Mouse (Mus musculus) hindbrain, embryonic 13.5 days (tissue): ENCODE data around the gene Vmn1r196. TPM values are rescaled to one million over a fixed set of nuclear protein-coding genes. Genes with fewer than 3 reads are reported as not detected.
"Not testable (repeated sequence)": the region's sequence is repeated elsewhere in the genome, so short reads cannot be mapped to it uniquely, and the experiment has no call there.

ENCODE experiments used
- ATAC-seq: fragments of 200-750 bp; cut with Nextera tagmentation; 2 replicates; pipeline ENCODE4 v1.8.0; 2017; ENCODE audit warnings: moderate TSS enrichment; ENCODE audit not compliant: low FRiP score
- H3K27ac ChIP-seq: fragments of 300-500 bp; sonication (generic); 2 replicates; pipeline ENCODE4 v1.5.1; 2015; ENCODE audit warnings: inconsistent platforms, mild to moderate bottlenecking, moderate library complexity
- H3K27me3 ChIP-seq: fragments of 300-500 bp; sonication (generic); 2 replicates; pipeline ENCODE4 v1.6.1; 2015; ENCODE audit warnings: mild to moderate bottlenecking, inconsistent platforms
- H3K36me3 ChIP-seq: fragments of 300-500 bp; sonication (generic); 2 replicates; pipeline ENCODE4 v1.6.1; 2015; ENCODE audit warnings: mild to moderate bottlenecking, inconsistent platforms
- H3K4me1 ChIP-seq: fragments of 300-500 bp; sonication (generic); replicated peaks from 2 replicates; pipeline ENCODE4 v1.6.1; 2015; ENCODE audit warnings: inconsistent platforms
- H3K4me2 ChIP-seq: fragments of 300-500 bp; sonication (generic); 2 replicates; pipeline ENCODE4 v1.6.1; 2015; ENCODE audit warnings: inconsistent platforms, mild to moderate bottlenecking, moderate library complexity
- H3K4me3 ChIP-seq: fragments of 300-500 bp; sonication (generic); 2 replicates; pipeline ENCODE4 v1.5.1; 2015; ENCODE audit warnings: mild to moderate bottlenecking, inconsistent platforms
- H3K9ac ChIP-seq: fragments of 300-500 bp; sonication (generic); 2 replicates; pipeline ENCODE4 v1.6.1; 2015; ENCODE audit warnings: mild to moderate bottlenecking, inconsistent platforms
- H3K9me3 ChIP-seq: fragments of 300-500 bp; sonication (generic); 2 replicates; pipeline ENCODE4 v1.6.1; 2016; ENCODE audit warnings: inconsistent platforms
- WGBS: fragments of 180-500 bp; shearing (Covaris S2); methylation state at CpG from one replicate; pipeline ENCODE4 v1.1.7; 2015; 5-methylcytosine and 5-hydroxymethylcytosine counted together
- polyA plus RNA-seq: library from polyadenylated mRNA; unstranded; fragments of >200 nt; fragmentation: Nextera tagmentation; extraction: Ambion mirVana; gene quantifications from 2 replicates; pipeline ENCODE4 v1.2.1, GENCODE M21; 2015

Gene Vmn1r196
- not detected in 2 replicates for polyA plus RNA-seq

GRCm38 (mm10) chr13:22289620-22290019 is at the start of gene Vmn1r196:
TSS of gene Vmn1r196 (plus strand) at chr13:22289920.
- H3K27ac ChIP-seq, result no peak within 1 kb of the TSS
- H3K4me2 ChIP-seq, result no peak within 1 kb of the TSS
- no peak for ATAC-seq
- no peaks in the 10 kb centered on the region for H3K9me3 ChIP-seq
- H3K9ac ChIP-seq, result no peak within 1 kb of the TSS
- WGBS, result 85% methylated on average over 2 of the region's 2 CpGs
- no peak within 1 kb of the TSS for H3K4me3 ChIP-seq
- H3K4me1 ChIP-seq, result no peaks in the 10 kb centered on the region
- H3K27me3 ChIP-seq, result no peaks in the 10 kb centered on the region
- no peaks in the 10 kb centered on the region for H3K36me3 ChIP-seq

- Histone ChIP-seq H3K27me3 (no peaks in the 10 kb centered on the region), H3K4me2 (no peak within 1 kb of the TSS), H3K4me3 (no peak within 1 kb of the TSS), H3K9ac (no peak within 1 kb of the TSS), H3K9me3 (no peaks in the 10 kb centered on the region), H3K4me1 (no peaks in the 10 kb centered on the region), H3K27ac (no peak within 1 kb of the TSS), H3K36me3 (no peaks in the 10 kb centered on the region)
- 61% methylated on average over 1 of the region's 1 CpGs for WGBS
- ATAC-seq, result no peak
Measured at GRCm38 (mm10) chr13:22243915-22244314, 45.8 kb upstream of the Vmn1r196 start, which contains the start of gene Vmn1r194. TSS of gene Vmn1r194 (plus strand) at chr13:22244215.

GRCm38 (mm10) chr13:22270222-22270621 is 19.5 kb upstream of the Vmn1r196 start, which contains the start of gene Vmn1r195:
TSS of gene Vmn1r195 (plus strand) at chr13:22270522.
- H3K27me3 ChIP-seq, H3K27ac ChIP-seq, H3K36me3 ChIP-seq, H3K9me3 ChIP-seq, H3K4me1 ChIP-seq, H3K4me3 ChIP-seq, H3K4me2 ChIP-seq, H3K9ac ChIP-seq, ATAC-seq: not testable (repeated sequence)
- WGBS, result 87% methylated on average over 1 of the region's 1 CpGs

GRCm38 (mm10) chr13:22271721-22272120 is 18.0 kb upstream of the Vmn1r196 start:
- H3K9ac ChIP-seq, result no peak overlapping the region
- no peak for ATAC-seq
- WGBS, result 52% methylated on average over 2 of the region's 2 CpGs
- no peaks in the 10 kb centered on the region for H3K4me1 ChIP-seq
- H3K4me3 ChIP-seq, result no peak overlapping the region
- no peak overlapping the region for H3K4me2 ChIP-seq
- H3K27me3 ChIP-seq, result no peaks in the 10 kb centered on the region
- H3K27ac ChIP-seq, result no peak overlapping the region
- no peaks in the 10 kb centered on the region for H3K9me3 ChIP-seq
- H3K36me3 ChIP-seq, result no peaks in the 10 kb centered on the region

- H3K27ac ChIP-seq, result no peak overlapping the region
- no peaks in the 10 kb centered on the region for H3K36me3 ChIP-seq
- 88% methylated on average over 2 of the region's 2 CpGs for WGBS
- no peaks in the 10 kb centered on the region for H3K27me3 ChIP-seq
- H3K9ac ChIP-seq, result no peak overlapping the region
- no peak for ATAC-seq
- no peaks in the 10 kb centered on the region for H3K4me1 ChIP-seq
- no peak overlapping the region for H3K4me2 ChIP-seq
- H3K4me3 ChIP-seq, result no peak overlapping the region
- no peaks in the 10 kb centered on the region for H3K9me3 ChIP-seq
Measured at GRCm38 (mm10) chr13:22284578-22284977, 5.1 kb upstream of the Vmn1r196 start.

- H3K4me3 ChIP-seq, H3K36me3 ChIP-seq, H3K4me2 ChIP-seq, H3K4me1 ChIP-seq, H3K27me3 ChIP-seq, H3K27ac ChIP-seq, H3K9ac ChIP-seq, H3K9me3 ChIP-seq, ATAC-seq: not testable (repeated sequence)
- 92% methylated on average over 5 of the region's 5 CpGs for WGBS
Measured at GRCm38 (mm10) chr13:22308075-22308474, 18.4 kb downstream of the Vmn1r196 start.

GRCm38 (mm10) chr13:22315361-22315760 is 25.6 kb downstream of the Vmn1r196 start:
- no peaks in the 10 kb centered on the region for H3K27me3 ChIP-seq
- no peak overlapping the region for H3K27ac ChIP-seq
- H3K36me3 ChIP-seq, result no peaks in the 10 kb centered on the region
- 80% methylated on average over 2 of the region's 2 CpGs for WGBS
- H3K4me3 ChIP-seq, result no peak overlapping the region
- no peaks in the 10 kb centered on the region for H3K4me1 ChIP-seq
- H3K4me2 ChIP-seq, result no peak overlapping the region
- no peaks in the 10 kb centered on the region for H3K9me3 ChIP-seq
- no peak for ATAC-seq
- H3K9ac ChIP-seq, result no peak overlapping the region

- Histone ChIP-seq H3K36me3 (no peaks in the 10 kb centered on the region), H3K9me3 (no peaks in the 10 kb centered on the region), H3K9ac (no peak overlapping the region), H3K27ac (no peak overlapping the region), H3K27me3 (no peaks in the 10 kb centered on the region), H3K4me2 (no peak overlapping the region), H3K4me3 (no peak overlapping the region), H3K4me1 (no peaks in the 10 kb centered on the region)
- 88% methylated on average over 2 of the region's 2 CpGs for WGBS
- ATAC-seq, result no peak
Measured at GRCm38 (mm10) chr13:22317366-22317765, 27.6 kb downstream of the Vmn1r196 start.

GRCm38 (mm10) chr13:22320091-22320490 is 30.4 kb downstream of the Vmn1r196 start:
- no peaks in the 10 kb centered on the region for H3K4me1 ChIP-seq
- H3K9me3 ChIP-seq, result no peaks in the 10 kb centered on the region
- H3K36me3 ChIP-seq, result no peaks in the 10 kb centered on the region
- H3K4me2 ChIP-seq, result no peak overlapping the region
- ATAC-seq, result no peak
- no peak overlapping the region for H3K4me3 ChIP-seq
- no peak overlapping the region for H3K27ac ChIP-seq
- H3K27me3 ChIP-seq, result no peaks in the 10 kb centered on the region
- no peak overlapping the region for H3K9ac ChIP-seq

- Histone ChIP-seq H3K4me3 (no peak within 1 kb of the TSS), H3K36me3 (no peaks in the 10 kb centered on the region), H3K4me1 (no peaks in the 10 kb centered on the region), H3K4me2 (no peak within 1 kb of the TSS), H3K27me3 (no peaks in the 10 kb centered on the region), H3K9me3 (no peaks in the 10 kb centered on the region), H3K27ac (no peak within 1 kb of the TSS), H3K9ac (no peak within 1 kb of the TSS)
- ATAC-seq, result no peak
Measured at GRCm38 (mm10) chr13:22324289-22324688, 34.6 kb downstream of the Vmn1r196 start, which contains the start of gene Vmn1r197. TSS of gene Vmn1r197 (plus strand) at chr13:22324589.

GRCm38 (mm10) chr13:22333269-22333668 is 43.5 kb downstream of the Vmn1r196 start:
- no peak for ATAC-seq
- Histone ChIP-seq H3K4me3 (no peak overlapping the region), H3K4me2 (no peak overlapping the region), H3K9me3 (no peaks in the 10 kb centered on the region), H3K27me3 (no peaks in the 10 kb centered on the region), H3K36me3 (no peaks in the 10 kb centered on the region), H3K9ac (no peak overlapping the region), H3K27ac (no peak overlapping the region), H3K4me1 (no peaks in the 10 kb centered on the region)
- 74% methylated on average over 2 of the region's 2 CpGs for WGBS

GRCm38 (mm10) chr13:22335565-22335964 is 45.8 kb downstream of the Vmn1r196 start:
- 81% methylated on average over 1 of the region's 1 CpGs for WGBS
- Histone ChIP-seq H3K9ac (no peak overlapping the region), H3K4me2 (no peak overlapping the region), H3K36me3 (no peaks in the 10 kb centered on the region), H3K9me3 (no peaks in the 10 kb centered on the region), H3K4me1 (no peaks in the 10 kb centered on the region), H3K27me3 (no peaks in the 10 kb centered on the region), H3K4me3 (no peak overlapping the region), H3K27ac (no peak overlapping the region)
- ATAC-seq, result no peak
